Mouse (Mus musculus) embryonic facial prominence, embryonic 11.5 days (tissue): ENCODE data around the gene Pacsin2. TPM values are rescaled to one million over a fixed set of nuclear protein-coding genes. Genes with fewer than 3 reads are reported as not detected.

ENCODE experiments used
- ATAC-seq: fragments of 200-750 bp; cut with Nextera tagmentation; replicated peaks from 2 replicates; pipeline ENCODE4 v1.8.0; 2017; ENCODE audit warnings: low read depth; ENCODE audit not compliant: insufficient number of reproducible peaks, low FRiP score, low TSS enrichment
- DNase-seq: peaks from one replicate; pipeline ENCODE4 v3.0.0-alpha.2; 2015; ENCODE audit warnings: low spot score
- H3K27ac ChIP-seq: fragments of 300-500 bp; sonication (generic); replicated peaks from 2 replicates; pipeline ENCODE4 v1.5.1; 2014; ENCODE audit warnings: mild to moderate bottlenecking, low read depth, low read length, control low read depth
- H3K27me3 ChIP-seq: fragments of 300-500 bp; sonication (generic); 2 replicates; pipeline ENCODE4 v1.6.1; 2014; ENCODE audit warnings: mild to moderate bottlenecking, low read length, moderate library complexity, mixed read lengths; ENCODE audit not compliant: control insufficient read depth, insufficient read depth
- H3K36me3 ChIP-seq: fragments of 300-500 bp; sonication (generic); replicated peaks from 2 replicates; pipeline ENCODE4 v1.6.1; 2014; ENCODE audit warnings: low read depth, mild to moderate bottlenecking, low read length, moderate library complexity, mixed read lengths; ENCODE audit not compliant: control insufficient read depth, insufficient read depth
- H3K4me1 ChIP-seq: fragments of 300-500 bp; sonication (generic); 2 replicates; pipeline ENCODE4 v1.6.1; 2014; ENCODE audit warnings: low read length, mixed read lengths; ENCODE audit not compliant: control insufficient read depth, insufficient read depth
- H3K4me2 ChIP-seq: fragments of 300-500 bp; sonication (generic); 2 replicates; pipeline ENCODE4 v1.6.1; 2014; ENCODE audit warnings: low read depth, mild to moderate bottlenecking, control low read depth, low read length, moderate library complexity
- H3K4me3 ChIP-seq: fragments of 300-500 bp; sonication (generic); 2 replicates; pipeline ENCODE4 v1.5.1; 2014; ENCODE audit warnings: low read depth, low read length, control low read depth
- H3K9ac ChIP-seq: fragments of 300-500 bp; sonication (generic); replicated peaks from 2 replicates; pipeline ENCODE4 v1.6.1; 2014; ENCODE audit warnings: mild to moderate bottlenecking, control low read depth, low read length
- H3K9me3 ChIP-seq: fragments of 300-500 bp; sonication (generic); replicated peaks from 2 replicates; pipeline ENCODE4 v1.6.1; 2016; ENCODE audit warnings: mild to moderate bottlenecking, low read length, inconsistent platforms, mixed read lengths; ENCODE audit not compliant: control insufficient read depth
- WGBS: fragments of 180-500 bp; shearing (Covaris S2); extraction: QIAGEN DNeasy Blood & Tissue Kit; methylation state at CpG from one replicate; pipeline ENCODE4 v1.1.7; 2014; 5-methylcytosine and 5-hydroxymethylcytosine counted together
- polyA plus RNA-seq: library from polyadenylated mRNA; unstranded; fragments of >200 nt; fragmentation: Nextera tagmentation; extraction: Ambion mirVana; gene quantifications from 2 replicates; pipeline ENCODE4 v1.2.1, GENCODE M21; 2014

Pacsin2 gene
- polyA plus RNA-seq, 1 experiment from 2014 or later, result 41.9 TPM

DNA sequence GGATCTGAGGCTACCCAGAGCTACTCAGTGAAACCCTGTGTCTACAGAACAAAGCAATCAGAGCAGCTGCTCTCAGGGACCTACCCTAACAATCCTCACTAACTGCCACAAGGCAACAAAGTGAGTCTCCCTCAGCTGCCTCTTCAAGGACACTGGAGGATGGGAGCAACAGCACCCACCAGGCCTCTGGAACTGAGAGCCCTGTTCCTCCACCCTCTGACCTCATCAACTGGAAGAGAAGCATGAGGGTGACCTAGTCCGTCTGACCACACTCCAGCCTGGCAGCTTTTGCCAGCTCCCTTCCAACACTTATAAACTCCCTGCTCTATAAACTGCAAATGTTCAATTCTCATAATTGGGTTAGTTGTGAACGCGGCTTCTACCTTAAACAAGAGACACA is 10.5 kb downstream of the Pacsin2 start:
- H3K4me1 ChIP-seq, result no peaks in the 10 kb centered on the region
- H3K9ac ChIP-seq, result no peak overlapping the region
- H3K4me2 ChIP-seq, result no peak overlapping the region
- no peaks in the 10 kb centered on the region for H3K9me3 ChIP-seq
- no peaks in the 10 kb centered on the region for H3K27me3 ChIP-seq
- no peak overlapping the region for H3K27ac ChIP-seq
- WGBS, result 83% methylated on average over 3 of the region's 3 CpGs
- DNase-seq, result no peak
- no peaks in the 10 kb centered on the region for H3K36me3 ChIP-seq
- no peak for ATAC-seq
- H3K4me3 ChIP-seq, result no peak overlapping the region

DNA sequence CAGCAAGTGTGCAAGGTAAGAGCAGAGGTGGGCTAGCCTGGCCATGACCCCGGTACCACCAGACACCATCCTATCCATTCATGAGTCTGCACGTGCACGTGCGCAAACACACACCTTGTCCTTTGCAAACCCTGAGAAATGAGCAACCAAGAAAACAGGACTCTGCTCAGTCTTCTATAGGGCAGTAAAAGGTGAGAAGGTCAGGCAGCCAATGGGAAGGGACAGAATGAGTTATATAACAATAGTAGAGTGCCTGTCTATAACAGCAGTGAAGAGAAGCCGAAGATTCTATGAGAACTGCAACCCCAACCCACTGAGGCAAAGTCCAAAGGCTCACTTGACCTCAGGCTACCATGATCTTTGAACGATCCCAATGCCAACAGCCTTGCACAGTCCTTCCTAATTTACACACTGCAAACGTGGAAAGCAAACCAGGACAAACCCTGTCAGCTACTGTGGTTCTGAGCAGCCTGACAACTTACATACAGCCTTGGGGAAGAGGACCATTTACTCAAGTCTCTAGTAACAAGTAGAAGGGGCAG is 12.1 kb downstream of the Pacsin2 start:
- H3K4me1 ChIP-seq, result no peaks in the 10 kb centered on the region
- H3K9me3 ChIP-seq, result no peaks in the 10 kb centered on the region
- H3K27ac ChIP-seq, result no peak overlapping the region
- no peaks in the 10 kb centered on the region for H3K27me3 ChIP-seq
- WGBS, result 91% methylated on average over 7 of the region's 7 CpGs
- no peak for ATAC-seq
- DNase-seq, result no peak
- H3K4me3 ChIP-seq, result no peak overlapping the region
- H3K9ac ChIP-seq, result no peak overlapping the region
- H3K36me3 ChIP-seq, result no peaks in the 10 kb centered on the region
- no peak overlapping the region for H3K4me2 ChIP-seq

- no peaks in the 10 kb centered on the region for H3K9me3 ChIP-seq
- WGBS, result 89% methylated on average over 7 of the region's 7 CpGs
- no peaks in the 10 kb centered on the region for H3K36me3 ChIP-seq
- no peaks in the 10 kb centered on the region for H3K27me3 ChIP-seq
- H3K4me3 ChIP-seq, result no peak overlapping the region
- DNase-seq, result no peak
- H3K9ac ChIP-seq, result no peak overlapping the region
- no peak for ATAC-seq
- no peak overlapping the region for H3K4me2 ChIP-seq
- H3K4me1 ChIP-seq, result no peaks in the 10 kb centered on the region
- no peak overlapping the region for H3K27ac ChIP-seq
These were observed 12.7 kb downstream of the Pacsin2 start for GRCm38 (mm10) chr15:83451621-83452210.

DNA sequence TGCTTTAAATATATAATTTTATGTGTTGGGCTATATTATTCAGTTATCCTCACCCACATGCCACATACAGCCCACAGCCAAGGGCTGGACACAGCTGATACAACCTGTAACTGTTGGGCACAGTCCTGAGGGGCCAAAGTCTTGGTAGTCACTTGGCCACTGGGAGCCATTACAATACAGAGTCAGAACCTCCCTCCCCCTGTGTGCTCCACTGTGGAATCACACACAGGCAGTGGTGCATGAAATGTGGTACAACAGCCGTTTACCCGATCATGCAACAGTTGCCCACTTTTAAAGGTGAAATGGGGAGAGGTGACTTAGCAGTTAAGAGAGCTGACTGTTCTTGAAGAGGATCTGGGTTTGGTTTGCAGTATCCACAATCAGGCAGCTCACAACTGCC is 14.4 kb downstream of the Pacsin2 start:
- Histone ChIP-seq H3K4me1 (no peaks in the 10 kb centered on the region), H3K9ac (no peak overlapping the region), H3K27me3 (no peaks in the 10 kb centered on the region), H3K4me2 (no peak overlapping the region), H3K9me3 (no peaks in the 10 kb centered on the region), H3K4me3 (no peak overlapping the region), H3K36me3 (no peaks in the 10 kb centered on the region), H3K27ac (no peak overlapping the region)
- no peak for ATAC-seq
- DNase-seq, result no peak
- 79% methylated on average over 2 of the region's 2 CpGs for WGBS

DNA sequence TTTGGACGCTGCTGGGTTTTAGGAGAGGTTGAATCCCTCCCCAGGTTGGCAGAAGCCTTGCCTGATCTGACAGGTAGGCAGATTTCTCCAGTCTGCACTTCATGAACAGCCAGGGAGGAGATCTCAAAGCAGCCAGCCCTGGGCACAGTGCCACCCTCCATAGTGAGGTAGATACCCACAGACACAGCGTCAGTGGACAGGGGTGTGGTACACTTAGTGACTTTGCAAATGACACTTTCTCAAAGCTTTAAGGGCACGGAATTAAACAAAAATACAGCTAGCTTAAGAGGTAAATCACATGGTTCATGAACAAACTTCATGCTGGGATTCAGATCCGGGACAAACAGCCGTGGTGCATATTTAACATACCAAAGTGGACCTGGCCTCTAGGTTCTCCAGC is 15.8 kb downstream of the Pacsin2 start:
- 80% methylated on average over 5 of the region's 5 CpGs for WGBS
- H3K4me3 ChIP-seq, result no peak overlapping the region
- H3K36me3 ChIP-seq, result no peaks in the 10 kb centered on the region
- DNase-seq (no peak), ATAC-seq (no peak)
- H3K4me2 ChIP-seq, result no peak overlapping the region
- no peaks in the 10 kb centered on the region for H3K27me3 ChIP-seq
- no peak overlapping the region for H3K27ac ChIP-seq
- H3K4me1 ChIP-seq, result no peaks in the 10 kb centered on the region
- H3K9ac ChIP-seq, result no peak overlapping the region
- H3K9me3 ChIP-seq, result no peaks in the 10 kb centered on the region

DNA sequence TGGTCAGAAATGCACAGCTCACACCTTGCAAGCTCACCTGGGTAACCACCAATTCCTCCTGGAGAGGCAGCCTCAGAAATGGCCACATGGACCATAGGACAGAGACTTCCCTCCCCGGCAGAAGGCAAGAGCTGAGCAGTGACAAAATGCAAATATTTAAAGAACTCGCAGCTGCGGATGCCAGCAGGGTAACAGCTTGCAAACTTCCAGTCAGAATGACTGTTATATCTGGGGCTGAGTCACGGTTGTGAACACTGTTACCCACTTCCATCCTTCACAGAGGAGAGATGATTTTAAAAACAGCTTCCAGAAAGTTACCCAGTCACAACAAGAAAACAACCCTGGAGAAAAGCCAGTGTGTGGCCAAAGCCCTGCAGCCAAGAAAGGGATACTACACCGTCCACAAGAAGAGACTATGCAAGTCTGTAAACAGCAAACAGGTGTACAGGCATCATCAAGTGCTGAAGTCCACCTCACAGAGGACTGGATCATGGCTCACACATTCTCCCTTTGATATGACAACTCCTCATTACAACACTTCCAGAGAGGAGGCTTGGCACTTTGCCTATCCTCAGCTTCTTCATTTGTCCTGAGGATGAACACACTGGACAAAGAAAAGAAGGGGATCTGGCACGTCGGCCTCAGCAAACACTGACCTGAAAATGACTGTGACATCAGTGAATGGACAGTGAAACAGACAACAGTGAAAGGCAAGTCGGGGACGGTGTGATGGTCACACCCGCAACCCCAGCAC is 16.4 kb downstream of the Pacsin2 start:
- ATAC-seq (no peak), DNase-seq (no peak)
- no peak overlapping the region for H3K27ac ChIP-seq
- no peak overlapping the region for H3K4me2 ChIP-seq
- H3K9me3 ChIP-seq, result no peaks in the 10 kb centered on the region
- no peaks in the 10 kb centered on the region for H3K4me1 ChIP-seq
- H3K9ac ChIP-seq, result no peak overlapping the region
- WGBS, result 68% methylated on average over 10 of the region's 10 CpGs
- H3K4me3 ChIP-seq, result no peak overlapping the region
- no peaks in the 10 kb centered on the region for H3K36me3 ChIP-seq
- no peaks in the 10 kb centered on the region for H3K27me3 ChIP-seq

GRCm38 (mm10) chr15:83445908-83446307 is 18.5 kb downstream of the Pacsin2 start:
- H3K4me1 ChIP-seq, result no peaks in the 10 kb centered on the region
- 81% methylated on average over 2 of the region's 2 CpGs for WGBS
- no peaks in the 10 kb centered on the region for H3K27me3 ChIP-seq
- no peak for ATAC-seq
- no peaks in the 10 kb centered on the region for H3K36me3 ChIP-seq
- DNase-seq, result no peak
- H3K4me2 ChIP-seq, result no peak overlapping the region
- H3K27ac ChIP-seq, result peak overlapping the region; percentile 22; the same call in 1 of the 2 replicates
- no peaks in the 10 kb centered on the region for H3K9me3 ChIP-seq
- H3K9ac ChIP-seq, result no peak overlapping the region
- H3K4me3 ChIP-seq, result no peak overlapping the region

GRCm38 (mm10) chr15:83445383-83445782 is 19.0 kb downstream of the Pacsin2 start:
- ATAC-seq (no peak), DNase-seq (no peak)
- H3K27ac ChIP-seq, result no peak overlapping the region

More at GRCm38 (mm10) chr15:83445383-83445782, 19.0 kb downstream of the Pacsin2 start:
- Histone ChIP-seq H3K27me3 (no peaks in the 10 kb centered on the region), H3K4me2 (no peak overlapping the region), H3K36me3 (no peaks in the 10 kb centered on the region), H3K9me3 (no peaks in the 10 kb centered on the region), H3K9ac (no peak overlapping the region), H3K4me1 (no peaks in the 10 kb centered on the region), H3K4me3 (no peak overlapping the region)
- WGBS, result 70% methylated on average over 5 of the region's 5 CpGs
